Mouse (Mus musculus): Measurements from ENCODE around the gene Uvrag. TPM values are rescaled to one million over a fixed set of nuclear protein-coding genes. Genes with fewer than 3 reads are reported as not detected.
"Not testable (repeated sequence)": the region's sequence is repeated elsewhere in the genome, so short reads cannot be mapped to it uniquely, and the experiment has no call there.

Gene Uvrag
- total RNA-seq, 2 experiments from 2014 or later: 38.6 to 43.1 TPM

DNA sequence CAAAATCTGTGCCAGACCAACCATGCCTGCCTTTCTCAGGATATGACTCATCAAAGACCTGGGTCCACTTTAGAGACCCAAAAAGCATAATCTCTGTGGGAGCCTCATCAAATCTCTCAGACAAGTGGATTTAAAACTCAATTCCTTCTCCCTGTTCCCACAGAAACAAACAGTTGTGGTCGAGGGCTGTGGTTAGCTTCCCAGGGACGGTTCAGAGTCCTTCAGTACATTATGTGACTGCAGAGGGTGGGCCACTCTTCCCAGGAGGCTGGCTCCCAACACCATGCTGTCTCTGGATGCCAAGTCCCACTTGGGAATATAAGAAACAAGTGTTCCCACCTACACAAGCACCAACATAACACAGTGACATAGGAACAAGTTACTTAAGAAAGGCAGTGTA lies 75.0 kb downstream of the Uvrag start:
- DNase-seq (ENCODE audit: extremely low spot score in 1 of 2, low spot score in 1 of 2): no peak

DNA sequence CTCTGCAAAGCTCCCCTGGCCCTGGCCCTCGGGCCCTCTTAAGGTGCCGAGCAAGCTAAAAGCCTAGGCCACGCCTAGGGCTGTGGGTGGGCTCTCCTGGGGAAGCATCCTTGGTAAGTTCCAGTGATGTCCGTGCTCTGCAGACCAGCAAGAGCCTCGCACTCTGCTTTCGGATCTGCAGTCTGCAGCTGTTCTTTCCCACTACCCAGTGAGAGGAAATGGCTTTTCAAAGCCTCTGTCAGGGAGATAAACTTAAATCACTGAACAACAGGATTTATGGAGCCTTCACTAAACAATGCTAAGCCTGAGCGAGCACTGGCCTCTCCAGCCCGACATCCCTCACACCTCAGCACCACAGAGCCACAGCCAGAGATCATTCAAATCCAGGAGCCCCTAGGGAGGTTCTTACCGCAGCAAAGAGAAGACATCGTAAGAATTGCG lies 75.5 kb downstream of the Uvrag start:
- DNase-seq (ENCODE audit: extremely low spot score in 1 of 2, low spot score in 1 of 2): no peak

DNA sequence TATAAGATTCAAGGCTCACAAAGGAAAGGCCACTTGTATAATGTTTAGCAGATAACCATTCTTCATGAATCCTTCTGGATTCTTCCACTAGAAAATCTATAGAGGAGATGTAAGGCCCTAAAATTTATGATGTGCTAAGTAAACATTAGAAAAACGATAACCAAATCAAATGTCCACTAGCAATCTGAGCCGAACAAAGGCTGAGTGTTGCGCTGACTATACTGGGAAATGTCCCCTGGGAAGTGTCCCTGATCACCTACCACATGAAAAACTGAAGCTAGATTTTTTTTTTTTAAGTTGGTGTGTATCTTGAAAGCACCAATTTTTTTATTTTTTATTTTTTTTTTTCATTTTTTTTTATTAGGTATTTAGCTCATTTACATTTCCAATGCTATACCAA lies 76.1 kb downstream of the Uvrag start:
- no peak for DNase-seq (ENCODE audit: extremely low spot score in 1 of 2, low spot score in 1 of 2)

DNA sequence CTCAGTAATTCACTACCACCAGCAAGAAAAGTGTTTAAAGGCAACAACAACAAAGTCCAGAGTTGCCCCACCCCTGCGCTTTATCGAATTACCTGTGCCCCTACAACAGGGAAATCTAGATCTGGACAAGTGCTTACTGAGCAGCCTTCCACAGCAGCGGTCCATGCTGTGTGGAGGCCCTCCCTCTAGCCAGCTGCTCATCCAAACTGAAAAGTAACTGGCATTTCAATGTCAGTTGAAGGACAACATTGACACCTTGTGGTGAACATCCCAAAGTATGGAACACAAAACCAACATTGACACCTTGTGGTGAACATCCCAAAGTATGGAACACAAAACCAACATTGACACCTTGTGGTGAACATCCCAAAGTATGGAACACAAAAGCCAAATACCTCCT lies 78.7 kb downstream of the Uvrag start:
- not testable (repeated sequence) for DNase-seq (ENCODE audit: extremely low spot score in 1 of 2, low spot score in 1 of 2)

DNA sequence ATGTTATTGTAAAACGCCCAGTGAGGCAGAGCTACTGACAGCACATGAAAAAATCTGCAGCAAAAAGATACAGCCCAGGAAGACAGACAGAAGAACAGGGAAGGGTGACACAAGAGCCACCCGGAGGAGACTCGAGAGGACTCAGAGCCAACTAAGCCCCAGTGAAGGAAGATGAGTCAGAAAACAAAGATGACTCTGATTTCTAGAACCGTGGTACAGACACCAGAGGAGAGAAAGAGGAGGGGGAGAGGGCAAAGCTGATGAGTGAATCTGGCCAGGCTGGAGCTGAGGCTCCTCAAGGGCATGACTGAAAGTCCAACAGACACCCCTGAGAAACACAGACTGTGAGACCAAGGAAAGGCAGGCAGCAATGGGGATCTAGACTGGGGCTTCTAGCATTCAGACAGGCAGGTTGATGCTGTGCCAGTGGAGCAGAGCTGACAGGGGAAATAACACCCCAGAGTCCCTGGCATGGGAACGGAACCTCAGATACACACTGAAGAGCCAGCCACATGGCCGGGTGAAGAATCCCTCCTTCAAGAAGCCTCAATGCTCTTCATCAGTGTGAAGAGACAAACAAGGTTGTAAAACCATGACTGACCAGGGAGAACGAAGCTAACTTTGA lies 79.8 kb downstream of the Uvrag start:
- DNase-seq (ENCODE audit: extremely low spot score in 1 of 2, low spot score in 1 of 2): no peak

DNA sequence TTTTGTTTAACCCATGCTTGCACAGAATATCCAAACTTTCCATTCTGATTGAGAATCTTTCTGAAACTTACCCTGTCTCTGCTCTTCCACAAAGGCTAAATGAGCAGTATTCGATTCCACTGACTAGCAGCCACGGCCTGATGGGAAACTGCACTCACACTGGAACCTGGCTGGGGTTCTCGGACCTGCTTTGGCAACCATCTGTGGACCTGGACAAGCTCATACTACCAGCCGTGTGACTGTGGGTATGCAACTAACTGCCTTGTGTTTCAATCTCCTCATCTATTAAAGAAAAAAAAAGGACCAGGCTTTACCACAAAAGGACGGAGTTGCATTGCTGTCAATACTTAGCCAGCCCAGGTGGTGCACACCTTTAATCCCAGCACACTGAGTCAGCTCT lies 80.5 kb downstream of the Uvrag start:
- DNase-seq (ENCODE audit: extremely low spot score in 1 of 2, low spot score in 1 of 2): no peak

DNA sequence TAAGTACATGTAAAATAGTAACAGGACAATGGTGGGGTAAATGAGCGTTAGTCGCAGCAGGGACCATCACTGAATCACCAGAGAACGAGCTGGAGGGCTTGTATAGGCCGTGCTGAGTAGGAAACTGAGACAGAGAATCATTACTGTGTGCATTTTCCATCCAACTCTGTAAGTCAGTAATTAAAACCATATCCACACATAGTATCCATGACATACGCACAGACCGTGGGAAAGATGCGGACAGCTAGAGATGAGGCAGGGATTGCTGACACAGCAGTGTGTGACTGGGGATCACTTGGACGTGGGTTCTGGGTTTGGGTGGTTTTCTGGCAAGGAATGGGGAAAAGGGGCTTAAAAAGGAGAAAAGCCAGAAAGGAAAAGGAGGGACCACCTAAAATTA lies 81.0 kb downstream of the Uvrag start:
- DNase-seq (ENCODE audit: extremely low spot score in 1 of 2, low spot score in 1 of 2): no peak

DNA sequence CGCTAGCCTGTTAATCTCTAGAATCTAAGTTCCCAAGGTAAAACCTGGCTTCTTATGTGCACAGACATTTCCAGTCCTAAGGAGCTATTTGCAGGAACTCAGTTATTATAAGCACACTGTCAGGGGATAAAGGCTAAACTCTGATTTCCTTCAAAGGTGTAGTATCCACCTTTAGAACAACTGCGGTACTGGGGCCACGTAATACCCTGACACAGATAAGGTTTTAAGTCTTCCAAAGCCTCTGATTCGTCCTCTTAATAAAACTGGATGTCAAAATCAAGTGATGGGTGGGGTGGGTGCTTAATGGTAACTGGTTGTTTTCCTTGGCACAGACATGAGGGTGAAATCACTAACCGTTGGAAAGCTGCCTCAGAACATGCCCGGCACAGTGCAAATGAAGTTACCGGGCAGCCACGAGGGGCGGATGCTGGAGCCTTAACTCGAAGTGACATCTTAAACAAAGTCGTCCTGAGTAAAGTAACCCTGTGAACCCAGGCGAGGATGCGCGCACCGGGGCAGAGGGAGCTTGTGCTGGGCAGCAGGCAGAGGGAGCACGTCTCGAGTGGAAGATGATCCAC lies 83.8 kb downstream of the Uvrag start:
- no peak for DNase-seq (ENCODE audit: extremely low spot score in 1 of 2, low spot score in 1 of 2)

DNA sequence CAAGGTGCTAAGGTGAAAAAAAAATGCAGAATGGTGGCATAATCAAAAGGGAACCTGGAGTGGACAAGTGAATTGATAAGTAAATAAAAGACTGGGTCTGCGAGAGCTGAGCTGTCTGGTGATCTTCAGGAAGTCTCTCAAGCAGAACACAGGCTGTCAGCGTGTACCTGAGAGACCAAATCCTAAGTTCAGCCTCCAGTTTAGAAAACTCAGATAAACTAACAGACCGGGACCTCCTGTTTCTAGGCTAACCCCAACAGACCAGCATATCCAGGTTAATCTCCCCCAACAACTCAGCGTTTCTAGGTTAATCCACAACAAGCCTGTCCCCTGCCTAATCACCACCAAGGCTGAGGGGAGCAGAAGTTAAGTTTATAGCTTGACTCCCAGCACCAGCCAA lies 87.3 kb downstream of the Uvrag start:
- DNase-seq (ENCODE audit: extremely low spot score in 1 of 2, low spot score in 1 of 2): no peak

DNA sequence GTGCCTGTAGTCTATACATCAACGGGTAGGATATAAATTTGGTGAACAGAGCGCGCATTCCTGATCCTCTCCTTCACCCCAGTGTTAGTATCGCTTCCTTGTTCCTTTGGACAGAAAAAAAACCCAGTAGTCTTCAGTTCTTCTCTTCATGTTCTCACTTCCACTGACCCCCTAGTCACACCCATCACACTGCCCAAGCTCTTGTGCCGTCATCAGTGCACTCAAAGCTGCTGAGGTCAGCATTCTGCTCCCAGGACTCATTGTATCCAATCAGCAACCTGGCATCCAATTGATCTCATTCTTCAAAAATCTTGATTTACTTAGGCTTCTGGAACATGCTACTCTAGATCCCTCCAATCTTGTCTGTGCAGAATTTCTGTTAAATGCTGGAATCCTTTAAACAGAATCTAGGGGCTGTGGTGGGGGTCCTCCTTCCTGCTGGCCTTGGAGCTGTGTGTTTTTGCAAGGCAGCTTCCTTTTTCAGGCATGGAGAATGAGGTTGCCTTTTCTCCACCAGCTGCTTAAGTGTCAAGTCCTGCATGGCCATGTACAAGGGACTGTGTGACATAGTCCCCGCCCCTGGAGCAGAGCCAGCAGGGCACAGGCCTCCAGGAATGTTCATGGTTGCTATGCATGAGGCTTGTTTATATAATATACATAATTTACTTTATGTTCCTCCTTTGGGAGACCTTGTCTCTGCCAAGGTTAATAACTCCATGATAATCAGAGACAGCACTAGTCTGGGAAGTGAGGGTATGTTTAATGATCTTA lies 88.3 kb downstream of the Uvrag start:
- no peak for DNase-seq (ENCODE audit: extremely low spot score in 1 of 2, low spot score in 1 of 2)

DNA sequence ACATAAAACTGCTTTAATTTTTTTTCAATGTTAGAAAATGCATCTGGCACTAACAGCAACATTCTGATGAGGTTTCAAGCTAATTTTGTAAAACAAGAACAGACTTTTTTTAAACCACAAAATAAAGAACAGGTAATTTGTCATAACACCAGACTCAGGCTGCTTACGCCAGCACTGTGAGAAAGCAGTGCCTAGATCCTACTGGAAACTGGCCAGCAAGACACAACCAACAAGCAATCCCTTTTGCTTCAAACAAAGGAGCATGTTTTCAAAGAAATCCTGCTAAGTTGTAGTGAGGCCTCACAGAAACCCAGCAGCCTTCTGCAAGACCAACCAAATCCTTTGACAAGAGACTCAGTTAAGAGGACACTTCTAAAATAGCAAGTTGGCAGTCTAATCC lies 90.1 kb downstream of the Uvrag start:
- no peak for DNase-seq (ENCODE audit: extremely low spot score in 1 of 2, low spot score in 1 of 2)

DNA sequence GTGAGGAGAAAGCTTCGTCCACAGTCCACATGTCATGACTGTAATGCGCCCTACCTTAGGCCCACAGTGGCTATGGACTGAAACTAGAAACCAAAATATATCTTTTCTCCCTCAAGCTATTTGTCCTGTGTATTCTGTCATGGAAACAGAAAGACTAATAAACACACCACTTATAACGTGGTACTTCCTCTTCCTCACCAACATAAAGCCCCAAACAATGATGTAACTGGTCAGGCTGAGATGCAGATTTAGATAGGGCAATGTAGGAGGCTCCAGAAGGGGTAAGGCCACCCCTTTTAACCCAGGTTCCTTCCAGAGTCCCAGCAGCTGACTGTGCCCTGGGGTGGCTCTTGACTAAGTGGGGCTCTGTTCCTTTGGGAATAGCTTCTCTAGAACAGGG lies 91.0 kb downstream of the Uvrag start:
- no peak for DNase-seq (ENCODE audit: extremely low spot score in 1 of 2, low spot score in 1 of 2)

DNA sequence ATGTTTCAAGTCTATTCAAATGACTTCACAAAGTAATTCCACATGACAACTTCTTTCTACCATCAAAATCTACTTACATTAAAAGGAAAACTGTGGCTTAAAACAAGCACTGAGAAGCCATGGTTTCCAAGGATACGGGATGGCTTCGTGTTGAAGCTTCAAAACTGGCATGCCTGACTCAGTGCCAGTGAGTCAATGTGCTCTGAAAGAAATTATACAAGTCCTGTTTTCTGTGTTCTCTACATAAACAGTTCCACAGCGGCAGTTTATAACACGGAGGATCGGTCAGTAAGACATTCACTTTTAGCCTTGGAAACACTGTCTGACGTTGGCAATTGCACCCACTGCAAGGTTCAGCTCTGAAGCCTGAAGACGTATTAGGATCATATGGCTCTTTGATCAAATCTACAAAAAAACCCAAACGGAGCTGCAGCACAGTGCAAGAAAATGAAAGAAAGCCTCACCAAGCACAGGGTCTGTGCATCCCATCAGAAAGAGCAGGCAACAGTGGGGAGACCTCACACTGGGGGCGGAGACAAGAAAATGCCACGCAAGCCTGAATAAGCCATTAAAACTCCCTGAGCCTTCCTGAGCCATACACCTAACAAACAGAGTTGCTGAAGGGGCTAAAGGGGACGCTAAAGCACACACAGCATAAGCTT lies 94.3 kb downstream of the Uvrag start:
- no peak for DNase-seq (ENCODE audit: extremely low spot score in 1 of 2, low spot score in 1 of 2)

DNA sequence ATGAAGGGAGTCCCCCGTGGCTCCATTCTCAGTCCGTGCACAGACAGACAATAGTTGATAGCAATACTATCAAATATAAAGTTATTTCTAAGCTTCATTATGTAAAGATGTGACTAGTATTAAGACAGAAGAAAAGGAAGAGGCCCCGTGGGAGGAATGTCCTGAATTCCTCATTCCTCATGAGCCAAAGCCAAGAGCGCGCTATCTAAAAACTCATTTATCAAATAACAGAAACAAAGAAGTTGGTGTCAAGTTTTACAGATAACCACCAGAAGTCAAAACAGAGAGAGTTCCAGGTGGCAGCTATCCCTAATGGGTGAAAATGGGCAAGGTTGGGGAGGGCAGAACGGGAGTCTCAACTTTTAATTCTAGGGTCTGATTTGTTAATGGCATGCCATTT lies 95.4 kb downstream of the Uvrag start:
- no peak for DNase-seq (ENCODE audit: extremely low spot score in 1 of 2, low spot score in 1 of 2)

DNA sequence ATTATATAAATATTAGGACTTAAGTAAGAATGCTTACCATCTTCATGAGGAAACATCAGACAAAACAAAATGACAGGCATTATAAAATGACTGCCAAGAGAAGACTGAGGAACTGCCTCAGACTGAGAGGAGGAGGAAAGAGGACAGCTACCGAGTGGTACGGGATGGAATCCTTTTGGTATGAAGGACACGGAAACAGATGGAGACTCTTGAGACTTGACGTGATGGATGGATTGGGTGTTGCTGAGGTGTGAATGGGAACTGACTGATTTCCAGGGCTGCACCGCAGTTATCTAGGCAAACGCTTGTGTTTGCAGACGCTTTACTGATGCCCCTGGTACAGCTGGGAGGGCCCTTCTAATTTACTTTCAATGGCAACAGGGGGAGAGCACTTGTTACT lies 97.0 kb downstream of the Uvrag start:
- no peak for DNase-seq (ENCODE audit: extremely low spot score in 1 of 2, low spot score in 1 of 2)

DNA sequence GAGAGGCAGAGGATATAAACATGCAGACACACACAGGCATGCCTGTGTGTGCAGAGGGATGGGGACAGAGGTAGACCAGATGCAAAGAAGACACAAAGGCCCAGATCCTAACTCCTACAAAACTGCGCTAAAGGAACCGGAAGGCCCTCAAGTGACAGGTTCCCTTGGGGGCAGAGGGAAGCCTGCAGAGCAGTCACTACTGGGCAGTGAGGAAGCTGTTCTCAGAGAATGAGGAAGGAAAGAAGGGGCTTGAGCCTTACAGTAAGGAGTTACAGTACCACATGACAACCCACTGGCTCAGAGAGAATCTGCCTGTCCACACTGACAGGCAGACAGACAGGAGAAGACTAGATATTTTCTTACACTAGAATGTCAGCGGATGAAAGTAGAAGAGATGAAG lies 97.6 kb downstream of the Uvrag start:
- no peak for DNase-seq (ENCODE audit: extremely low spot score in 1 of 2, low spot score in 1 of 2)

DNA sequence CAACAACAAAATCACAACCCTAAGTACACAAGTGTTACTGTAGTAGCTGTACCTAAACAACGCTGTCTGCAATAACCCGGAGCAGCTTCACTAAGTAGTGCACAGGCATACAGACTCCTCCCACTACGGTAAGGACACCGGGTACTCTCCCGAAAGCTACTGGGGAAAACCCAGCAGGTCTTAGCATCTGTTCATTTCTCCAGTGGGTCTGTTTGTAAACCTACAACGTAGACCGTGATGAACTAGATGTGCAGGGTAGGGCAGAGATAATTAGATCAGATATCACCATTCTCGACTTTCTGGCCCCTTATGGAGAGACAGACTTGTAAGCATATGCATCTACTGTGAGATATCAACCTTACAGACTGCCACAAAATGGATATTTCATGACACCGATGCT lies 99.1 kb downstream of the Uvrag start:
- DNase-seq (ENCODE audit: extremely low spot score in 1 of 2, low spot score in 1 of 2): no peak

DNA sequence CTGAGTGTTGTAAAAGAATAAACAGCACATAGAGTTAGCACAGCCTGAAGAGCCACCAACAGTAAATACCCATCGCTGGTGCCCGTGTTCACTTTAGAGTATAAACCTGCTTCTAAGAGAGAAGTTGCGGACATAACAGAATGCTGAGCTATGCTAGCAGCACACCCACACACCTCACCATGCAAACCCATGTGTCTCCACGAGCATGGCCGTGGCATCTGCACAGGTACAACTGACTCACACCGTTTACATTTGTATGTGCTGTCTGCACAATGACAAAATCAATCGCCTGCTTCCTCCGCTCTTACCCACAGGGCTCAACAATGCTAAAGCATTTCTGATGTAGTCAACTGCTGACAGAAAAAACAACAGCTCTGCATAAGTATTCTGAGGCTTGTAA lies 101.0 kb downstream of the Uvrag start:
- no peak for DNase-seq (ENCODE audit: extremely low spot score in 1 of 2, low spot score in 1 of 2)

DNA sequence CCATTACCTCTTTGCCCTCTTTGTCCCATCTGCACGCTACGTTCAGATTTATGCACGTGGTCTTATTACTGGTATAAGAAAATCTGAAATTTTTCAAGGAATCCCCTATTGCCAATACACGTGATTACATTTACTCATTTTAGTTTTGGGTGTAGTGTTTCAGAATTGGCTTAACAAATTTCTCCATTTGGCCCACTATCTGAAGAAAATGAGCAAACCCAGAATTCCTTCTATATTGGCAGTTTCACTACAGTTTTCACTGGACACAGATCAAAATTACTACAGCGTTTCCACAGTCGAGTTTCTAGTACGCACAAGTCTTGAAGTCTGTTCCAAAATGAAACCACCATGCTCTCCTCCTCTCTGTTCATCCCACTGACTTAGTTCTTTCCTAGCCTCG lies 104.7 kb downstream of the Uvrag start:
- no peak for DNase-seq (ENCODE audit: extremely low spot score in 1 of 2, low spot score in 1 of 2)

DNA sequence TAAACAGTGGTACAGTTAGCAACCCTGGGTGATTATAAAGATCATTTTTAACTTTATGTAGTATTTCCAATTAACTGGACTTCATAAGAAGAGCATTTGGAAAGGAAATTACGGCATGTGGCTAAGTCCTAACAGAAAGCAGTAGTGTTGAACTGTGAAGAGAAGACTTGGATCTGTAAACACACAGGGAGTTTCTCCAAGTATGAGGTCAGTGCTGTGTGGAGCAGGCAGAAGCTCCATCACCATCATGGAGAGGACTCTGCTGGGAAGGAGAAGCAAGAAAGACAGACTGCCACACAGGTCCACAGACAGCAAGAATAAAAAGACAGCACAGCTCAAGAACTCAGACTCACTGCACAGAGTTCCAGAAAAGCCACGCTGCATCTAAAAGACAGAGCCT lies 106.0 kb downstream of the Uvrag start:
- no peak for DNase-seq (ENCODE audit: extremely low spot score in 1 of 2, low spot score in 1 of 2)

DNA sequence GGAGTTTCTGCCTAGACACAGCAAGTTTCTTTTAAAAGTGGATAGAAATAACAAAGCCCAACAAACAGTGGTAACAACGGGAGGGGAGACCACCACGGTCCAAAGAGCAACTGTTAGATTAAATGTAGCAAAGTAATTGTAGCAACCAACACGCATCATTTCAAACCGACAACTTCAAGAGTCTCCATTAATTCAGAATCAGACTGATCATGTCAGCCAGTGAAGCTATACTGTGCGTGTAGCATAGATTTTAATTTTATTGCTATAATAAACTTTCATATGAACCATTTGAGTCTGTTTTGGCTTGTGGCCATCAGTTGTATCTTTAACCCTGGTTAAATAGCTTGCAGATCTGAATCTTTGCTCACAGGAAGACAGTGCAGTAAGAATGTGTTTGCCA lies 107.1 kb downstream of the Uvrag start:
- no peak for DNase-seq (ENCODE audit: extremely low spot score in 1 of 2, low spot score in 1 of 2)

DNA sequence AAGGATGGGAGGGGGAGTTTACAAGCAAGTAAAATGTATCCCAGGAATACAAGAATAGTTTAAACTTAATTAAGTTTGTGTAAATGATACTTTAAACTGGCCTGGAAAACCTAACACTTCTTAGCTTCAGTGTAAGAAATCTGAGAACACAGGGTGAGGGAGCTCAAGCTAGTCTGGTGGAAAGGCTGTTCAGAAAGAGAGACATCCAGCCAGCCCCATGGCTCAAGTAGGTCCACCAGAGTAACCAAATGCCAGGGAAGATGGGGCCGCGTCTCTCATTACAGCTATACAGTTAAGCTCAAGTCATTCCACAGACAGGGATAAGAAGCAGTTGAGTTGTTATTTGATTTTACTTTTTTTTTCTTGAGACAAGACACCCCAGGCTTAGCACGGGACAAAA lies 107.6 kb downstream of the Uvrag start:
- no peak for DNase-seq (ENCODE audit: extremely low spot score in 1 of 2, low spot score in 1 of 2)
